Mouse (Mus musculus) stomach, adult 2 months (tissue): ENCODE measurements around the gene Psapl1. TPM values are rescaled to one million over a fixed set of nuclear protein-coding genes. Genes with fewer than 3 reads are reported as not detected.

Source experiments
- polyA plus RNA-seq: library from polyadenylated mRNA; depleted of rRNA; stranded (reverse); fragments of >200 nt; gene quantifications from 2 replicates; pipeline ENCODE4 v1.2.3, GENCODE M21; 2012; rRNA removed

Psapl1 gene
- 149 and 162 TPM in 2 replicates for polyA plus RNA-seq

GRCm38 (mm10) chr5:36203916-36204315, at the start of gene Psapl1:
Psapl1 (plus strand) TSS chr5:36204021.

Other genes starting within 250 kb of the Psapl1 start
- 3.4 and 3.6 TPM in 2 replicates for gene Sorcs2, start 194.1 kb downstream of the Psapl1 start, polyA plus RNA-seq